Mouse (Mus musculus) stomach, embryonic 16.5 days (tissue): Measurements from ENCODE around the gene Clpb. TPM values are rescaled to one million over a fixed set of nuclear protein-coding genes. Genes with fewer than 3 reads are reported as not detected.

Source experiments
- ATAC-seq: fragments of 200-750 bp; cut with Nextera tagmentation; 2 replicates; pipeline ENCODE4 v1.8.0; 2017; ENCODE audit warnings: moderate number of reproducible peaks, moderate TSS enrichment; ENCODE audit not compliant: insufficient read depth, low FRiP score
- H3K27ac ChIP-seq: fragments of 300-500 bp; sonication (generic); 2 replicates; pipeline ENCODE4 v1.5.1; 2014; ENCODE audit warnings: low read length
- H3K27me3 ChIP-seq: fragments of 300-500 bp; sonication (generic); 2 replicates; pipeline ENCODE4 v1.6.1; 2014; ENCODE audit warnings: low read length, control low read depth, mixed read lengths; ENCODE audit not compliant: control insufficient read depth, insufficient read depth
- H3K36me3 ChIP-seq: fragments of 300-500 bp; sonication (generic); 2 replicates; pipeline ENCODE4 v1.6.1; 2014; ENCODE audit warnings: low read length; ENCODE audit not compliant: control insufficient read depth, insufficient read depth
- H3K4me1 ChIP-seq: fragments of 300-500 bp; sonication (generic); 2 replicates; pipeline ENCODE4 v1.6.1; 2014; ENCODE audit warnings: low read length, control low read depth, mixed read lengths; ENCODE audit not compliant: control insufficient read depth, insufficient read depth
- H3K4me2 ChIP-seq: fragments of 300-500 bp; sonication (generic); 2 replicates; pipeline ENCODE4 v1.6.1; 2014; ENCODE audit warnings: low read depth, low read length, mixed read lengths
- H3K4me3 ChIP-seq: fragments of 300-500 bp; sonication (generic); replicated peaks from 2 replicates; pipeline ENCODE4 v1.5.1; 2014; ENCODE audit warnings: mild to moderate bottlenecking, low read length
- H3K9ac ChIP-seq: fragments of 300-500 bp; sonication (generic); 2 replicates; pipeline ENCODE4 v1.6.1; 2014; ENCODE audit warnings: low read length
- H3K9me3 ChIP-seq: fragments of 300-500 bp; sonication (generic); replicated peaks from 2 replicates; pipeline ENCODE4 v1.6.1; 2016; ENCODE audit warnings: low read length, control low read depth; ENCODE audit not compliant: control insufficient read depth
- WGBS: fragments of 180-500 bp; shearing (Covaris S2); extraction: QIAGEN DNeasy Blood & Tissue Kit; methylation state at CpG from one replicate; pipeline ENCODE4 v1.1.7; 2014; 5-methylcytosine and 5-hydroxymethylcytosine counted together
- polyA plus RNA-seq: library from polyadenylated mRNA; unstranded; fragments of >200 nt; fragmentation: Nextera tagmentation; extraction: Ambion mirVana; gene quantifications from 2 replicates; pipeline ENCODE4 v1.2.1, GENCODE M21; 2015

The Clpb gene
- polyA plus RNA-seq, 1 experiment from 2014 or later, result 55.9 TPM

DNA sequence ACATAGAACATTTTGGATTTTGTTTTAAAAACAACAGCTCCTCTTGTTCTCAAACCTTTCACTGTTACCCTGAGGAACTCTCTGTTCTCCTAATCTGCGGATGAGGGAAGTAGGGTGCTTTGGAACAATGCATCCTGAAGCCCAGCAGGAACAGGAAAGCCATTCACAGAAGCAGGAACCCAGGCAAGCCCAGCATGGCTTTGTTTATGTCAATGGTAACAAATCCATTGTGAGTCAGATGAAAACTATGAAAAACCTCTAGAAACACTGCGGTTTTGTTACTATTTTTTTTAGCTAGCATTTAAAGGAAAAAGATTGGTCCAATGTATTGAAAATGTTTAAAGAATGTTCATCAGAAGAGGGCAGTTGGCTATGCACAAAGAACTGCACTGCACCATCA lies 35.0 kb upstream of the Clpb start:
- no peaks in the 10 kb centered on the region for H3K9me3 ChIP-seq
- 48% methylated on average over 2 of the region's 2 CpGs for WGBS
- H3K4me2 ChIP-seq, result no peak overlapping the region
- no peaks in the 10 kb centered on the region for H3K27me3 ChIP-seq
- H3K4me3 ChIP-seq, result no peak overlapping the region
- H3K4me1 ChIP-seq, result no peaks in the 10 kb centered on the region
- H3K9ac ChIP-seq, result no peak overlapping the region
- no peak for ATAC-seq
- H3K36me3 ChIP-seq, result no peaks in the 10 kb centered on the region
- no peak overlapping the region for H3K27ac ChIP-seq

DNA sequence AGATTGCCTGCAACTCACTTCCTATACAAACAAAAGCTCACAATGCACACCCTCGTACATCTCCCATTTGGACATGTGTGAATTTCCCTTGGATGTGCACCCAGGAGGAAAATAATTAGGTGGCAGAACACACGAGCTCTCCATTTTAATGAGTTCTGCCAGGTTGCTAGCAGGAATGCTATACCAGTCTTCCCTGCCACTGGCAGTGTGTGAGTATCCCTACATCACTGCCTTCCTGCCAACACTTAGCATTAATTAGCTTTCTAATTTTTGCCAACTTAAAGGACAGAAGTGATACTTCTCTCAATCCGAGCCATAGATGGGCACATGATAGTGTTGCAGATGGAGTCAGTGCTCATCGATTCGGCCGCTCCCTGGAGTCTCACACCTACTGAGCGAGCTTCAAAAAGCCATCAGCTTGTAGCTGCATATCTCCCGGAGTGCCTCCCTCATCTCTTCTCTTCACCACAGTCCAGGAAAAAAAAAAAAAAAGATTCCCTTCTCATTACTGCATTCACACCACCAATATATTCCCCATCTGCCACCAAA lies 29.7 kb upstream of the Clpb start:
- Histone ChIP-seq H3K4me1 (no peaks in the 10 kb centered on the region), H3K4me2 (no peak overlapping the region), H3K36me3 (no peaks in the 10 kb centered on the region), H3K27me3 (no peaks in the 10 kb centered on the region), H3K9me3 (no peaks in the 10 kb centered on the region), H3K4me3 (no peak overlapping the region), H3K27ac (no peak overlapping the region), H3K9ac (no peak overlapping the region)
- ATAC-seq, result no peak
- WGBS, result 77% methylated on average over 8 of the region's 8 CpGs

DNA sequence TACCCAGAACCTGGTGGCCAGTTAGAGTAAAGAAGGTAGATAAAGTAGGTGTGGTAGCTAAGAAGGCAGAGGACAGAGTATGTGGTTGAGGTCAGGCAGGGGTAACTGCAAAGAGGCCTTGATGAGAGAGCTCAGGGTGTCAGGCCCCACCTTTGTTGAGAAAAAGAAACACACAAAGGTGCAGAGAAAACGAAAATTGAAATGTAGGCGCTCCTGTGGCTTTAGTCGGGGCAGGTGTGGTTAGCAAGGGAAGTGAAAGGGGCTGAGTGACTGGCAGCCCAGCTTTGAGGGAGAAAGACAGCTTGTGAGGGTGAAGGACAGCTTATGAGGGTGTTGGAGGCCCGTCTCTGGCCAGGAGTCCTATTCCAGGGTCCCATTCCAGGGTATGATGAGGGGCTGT lies 28.9 kb upstream of the Clpb start:
- Histone ChIP-seq H3K27me3 (no peaks in the 10 kb centered on the region), H3K9ac (no peak overlapping the region), H3K4me2 (no peak overlapping the region), H3K4me1 (no peaks in the 10 kb centered on the region), H3K27ac (no peak overlapping the region), H3K9me3 (no peaks in the 10 kb centered on the region), H3K36me3 (no peaks in the 10 kb centered on the region), H3K4me3 (no peak overlapping the region)
- 69% methylated on average over 4 of the region's 4 CpGs for WGBS
- no peak for ATAC-seq

DNA sequence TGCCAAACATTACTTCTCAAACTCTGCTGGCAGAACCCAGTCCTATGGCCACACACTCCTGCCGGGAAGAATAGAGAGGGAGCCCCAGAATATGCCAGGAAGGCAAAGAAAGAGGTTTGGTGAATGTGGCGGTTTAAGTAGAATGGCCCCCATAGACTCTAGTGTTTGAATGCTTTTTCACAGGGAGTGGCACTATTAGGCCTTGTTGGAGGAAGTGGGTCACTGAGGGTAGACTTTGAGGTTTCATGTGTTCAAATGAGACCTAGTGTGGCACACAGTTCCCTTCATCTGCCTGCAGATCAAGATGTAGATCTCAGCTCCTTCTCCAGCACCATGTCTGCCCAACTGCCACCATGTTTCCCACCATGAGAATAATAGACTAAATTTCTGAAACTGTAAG lies 27.4 kb upstream of the Clpb start:
- 82% methylated on average over 2 of the region's 2 CpGs for WGBS
- no peak overlapping the region for H3K27ac ChIP-seq
- ATAC-seq, result no peak
- no peak overlapping the region for H3K9ac ChIP-seq
- no peaks in the 10 kb centered on the region for H3K4me1 ChIP-seq
- no peak overlapping the region for H3K4me2 ChIP-seq
- no peaks in the 10 kb centered on the region for H3K36me3 ChIP-seq
- no peaks in the 10 kb centered on the region for H3K9me3 ChIP-seq
- no peaks in the 10 kb centered on the region for H3K27me3 ChIP-seq
- H3K4me3 ChIP-seq, result no peak overlapping the region

DNA sequence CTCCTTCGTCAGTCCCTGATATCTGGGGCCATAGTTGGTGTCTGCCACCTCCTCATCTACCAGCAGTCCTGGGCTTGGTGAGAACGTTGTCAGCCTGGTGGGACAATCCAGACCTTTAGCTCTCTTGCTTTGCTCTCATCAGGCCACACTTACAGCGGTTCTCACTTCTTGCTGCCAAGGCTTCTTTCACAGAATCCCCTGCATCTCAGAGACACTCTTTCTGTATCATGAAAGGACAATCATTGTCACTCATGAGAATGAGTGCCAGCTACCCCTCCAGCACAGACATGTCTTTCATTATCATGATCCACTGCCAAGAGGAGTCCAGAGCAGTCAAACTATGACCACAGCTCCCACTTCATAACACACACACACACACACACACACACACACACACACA lies 19.6 kb upstream of the Clpb start:
- WGBS, result 85% methylated on average over 3 of the region's 3 CpGs
- Histone ChIP-seq H3K4me3 (no peak overlapping the region), H3K27me3 (no peaks in the 10 kb centered on the region), H3K27ac (no peak overlapping the region), H3K4me1 (no peaks in the 10 kb centered on the region), H3K9ac (no peak overlapping the region), H3K9me3 (no peaks in the 10 kb centered on the region), H3K4me2 (no peak overlapping the region), H3K36me3 (no peaks in the 10 kb centered on the region)
- ATAC-seq, result no peak

DNA sequence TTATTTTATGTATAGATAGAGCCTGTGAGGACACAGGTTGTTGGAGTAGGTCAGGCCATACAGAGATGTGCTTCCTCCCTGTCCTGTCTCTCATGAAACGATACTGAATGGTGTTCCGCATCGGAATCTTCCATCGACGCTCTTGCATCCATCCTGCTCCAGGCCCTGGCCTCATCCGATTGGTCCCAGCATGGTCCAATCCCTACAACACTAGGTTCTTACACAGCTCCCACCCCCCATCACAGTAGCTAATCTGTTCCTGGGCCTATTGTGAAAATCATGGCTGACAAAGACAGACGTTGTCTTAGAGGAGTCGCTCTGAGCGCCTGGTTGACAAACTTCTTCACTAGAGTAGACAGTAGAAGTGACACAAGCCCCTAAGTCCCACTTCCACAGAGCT lies 13.7 kb upstream of the Clpb start:
- no peaks in the 10 kb centered on the region for H3K4me1 ChIP-seq
- no peaks in the 10 kb centered on the region for H3K9me3 ChIP-seq
- H3K4me3 ChIP-seq, result no peak overlapping the region
- no peak overlapping the region for H3K27ac ChIP-seq
- H3K4me2 ChIP-seq, result no peak overlapping the region
- no peak overlapping the region for H3K9ac ChIP-seq
- WGBS, result 83% methylated on average over 9 of the region's 9 CpGs
- ATAC-seq, result no peak
- H3K36me3 ChIP-seq, result no peaks in the 10 kb centered on the region
- H3K27me3 ChIP-seq, result no peaks in the 10 kb centered on the region

DNA sequence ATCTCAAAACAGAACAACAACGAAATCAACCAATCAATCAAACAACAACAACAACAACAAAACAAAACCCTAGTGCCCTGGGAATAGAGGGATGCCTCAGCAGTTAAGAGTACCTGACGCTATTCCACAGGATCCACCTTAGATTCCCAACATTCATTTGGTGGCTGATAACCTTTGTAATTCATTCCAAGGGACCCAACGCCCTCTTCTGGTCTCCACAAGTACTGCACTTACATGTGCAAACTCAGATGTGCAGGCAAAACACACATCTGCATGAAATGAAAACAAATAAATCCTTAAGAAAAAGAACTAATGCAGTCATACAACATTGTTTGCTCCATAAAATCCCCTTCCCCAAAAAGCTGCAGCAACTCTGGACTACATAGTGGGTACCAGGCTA lies 12.9 kb upstream of the Clpb start:
- Histone ChIP-seq H3K4me3 (no peak overlapping the region), H3K27me3 (no peaks in the 10 kb centered on the region), H3K27ac (no peak overlapping the region), H3K4me2 (no peak overlapping the region), H3K4me1 (no peaks in the 10 kb centered on the region), H3K9me3 (no peaks in the 10 kb centered on the region), H3K36me3 (no peaks in the 10 kb centered on the region), H3K9ac (no peak overlapping the region)
- ATAC-seq, result no peak
- 28% methylated on average over 3 of the region's 3 CpGs for WGBS

DNA sequence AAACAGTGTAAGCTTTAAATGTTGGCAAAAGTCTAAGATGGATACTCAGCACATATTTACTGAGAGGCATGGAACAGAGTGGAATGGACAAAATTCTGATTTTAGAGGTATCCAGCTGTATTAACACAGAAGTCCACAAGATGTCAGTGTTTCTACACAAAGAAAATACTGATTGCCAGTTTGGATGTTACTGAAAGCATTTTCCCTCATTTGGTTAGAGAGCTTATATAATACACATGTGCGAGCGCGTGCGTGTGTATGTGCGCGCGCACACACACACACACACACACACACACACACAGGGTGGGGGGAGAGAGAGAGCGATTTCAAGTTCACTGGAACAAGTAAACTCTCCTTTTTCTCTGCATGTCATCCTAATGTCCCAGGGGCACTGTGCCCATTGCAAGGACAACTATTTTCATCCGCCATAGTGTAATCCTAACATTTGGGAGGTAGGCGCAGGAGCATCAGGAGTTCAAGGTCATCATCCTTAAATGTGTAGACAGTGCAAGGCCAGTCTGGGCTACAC lies 9.7 kb upstream of the Clpb start:
- H3K4me2 ChIP-seq, result peak overlapping the region; percentile 39; the same call in 1 of the 2 replicates
- ATAC-seq, result peak; percentile 33; the same call in 1 of the 2 replicates
- peak overlapping the region; percentile 19; the same call in 1 of the 2 replicates for H3K4me3 ChIP-seq
- H3K4me1 ChIP-seq, result no peaks in the 10 kb centered on the region
- H3K9ac ChIP-seq, result peak overlapping the region; percentile 48; the same call in 1 of the 2 replicates
- no peaks in the 10 kb centered on the region for H3K36me3 ChIP-seq
- 32% methylated on average over 10 of the region's 10 CpGs for WGBS
- no peaks in the 10 kb centered on the region for H3K9me3 ChIP-seq
- H3K27me3 ChIP-seq, result no peaks in the 10 kb centered on the region
- H3K27ac ChIP-seq, result no peak overlapping the region

DNA sequence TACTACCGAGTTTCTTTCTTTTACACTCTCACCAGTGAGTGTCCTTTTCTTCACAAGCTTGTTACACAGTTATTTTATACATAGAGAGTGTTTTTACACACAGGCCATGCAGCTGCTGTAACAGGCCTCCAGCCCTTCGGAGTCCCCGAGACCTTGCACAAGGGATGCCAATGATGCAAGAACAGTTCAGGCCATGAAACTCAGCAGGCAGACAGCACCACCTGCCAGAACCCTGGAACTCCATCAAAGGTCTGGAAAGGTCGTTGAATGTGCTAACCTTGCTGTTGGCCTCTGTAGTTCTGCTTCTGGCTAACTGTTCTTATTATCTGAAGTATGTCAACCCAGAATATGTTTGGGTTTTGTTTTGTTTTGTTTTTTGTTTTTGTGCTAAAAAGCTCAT lies 8.5 kb upstream of the Clpb start:
- no peak for ATAC-seq
- no peaks in the 10 kb centered on the region for H3K27me3 ChIP-seq
- H3K4me2 ChIP-seq, result no peak overlapping the region
- no peaks in the 10 kb centered on the region for H3K36me3 ChIP-seq
- H3K9me3 ChIP-seq, result no peaks in the 10 kb centered on the region
- no peak overlapping the region for H3K9ac ChIP-seq
- no peak overlapping the region for H3K4me3 ChIP-seq
- WGBS, result 67% methylated on average over 4 of the region's 4 CpGs
- H3K4me1 ChIP-seq, result no peaks in the 10 kb centered on the region
- no peak overlapping the region for H3K27ac ChIP-seq
